Mouse (Mus musculus): ENCODE results near the gene Zbtb32.

- no peak for TF ChIP-seq POLR2A (IDR thresholded peaks at IDR 0.05; ENCODE audit: insufficient read depth, low read length)
- no peak for TF ChIP-seq CTCF (IDR thresholded peaks at IDR 0.05; ENCODE audit: low read depth, low read length)
These were observed 2.6 kb downstream of the Zbtb32 start for GRCm38 (mm10) chr7:30596093-30596492.

Measured in ES-Bruce4 (cell line).